Comparison of ENCODE assay signal across 8 mouse cellular contexts in the genomic region with DNA sequence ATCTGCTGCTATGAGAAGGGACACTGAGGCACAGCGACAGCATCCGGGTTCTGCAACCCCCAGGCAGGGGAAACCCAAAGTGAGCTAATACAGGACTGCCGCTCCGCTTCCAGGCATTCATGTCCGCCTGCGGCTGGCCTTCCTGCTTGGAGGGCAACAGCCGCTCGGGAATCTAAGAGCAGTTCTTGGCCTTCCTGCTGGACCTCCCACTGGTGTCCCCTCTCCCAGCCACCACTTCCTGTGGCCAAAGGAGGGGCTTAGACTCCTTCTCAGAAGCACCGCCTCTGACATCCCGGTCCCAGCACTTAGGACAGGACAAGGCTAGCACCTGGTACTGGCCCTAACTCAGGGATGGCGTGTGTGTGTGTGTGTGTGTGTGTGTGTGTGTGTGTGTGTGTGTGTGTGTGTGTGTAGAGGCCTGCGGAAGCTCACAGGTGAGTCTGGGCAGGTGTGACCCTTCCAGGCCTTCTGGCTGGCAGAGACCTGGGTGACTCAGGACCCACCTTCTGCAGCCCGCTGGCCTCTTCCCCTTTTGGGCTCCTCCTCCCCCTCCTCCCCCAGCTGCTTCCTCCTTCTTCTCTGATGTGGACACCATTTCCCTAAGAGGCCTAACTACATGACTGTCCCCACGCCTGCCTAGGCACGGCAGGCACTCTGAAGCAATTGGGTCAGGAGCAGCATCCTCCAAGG. TPM values are rescaled to one million over a fixed set of nuclear protein-coding genes. Genes with fewer than 3 reads are reported as not detected.
DNase-seq lines count a peak whose midpoint lies in the region; ATAC-seq lines count a peak whose summit lies in the region.

No protein-coding gene starts in this region.

- DNase-seq in cerebellum, adult 11-12 months, result peak; percentile 48
- no peak for DNase-seq in cerebellum, postnatal 4 days (ENCODE audit: low spot score in 2 of 2)
- peak; percentile 51 for DNase-seq in brain, adult 2 months (ENCODE audit: low read depth, low spot score)
- peak; percentile 67 to 75 for DNase-seq in heart, postnatal 10 days
- DNase-seq in kidney, postnatal 25 days, result peak; percentile 71 to 89
- no peak for DNase-seq in left cerebral cortex, adult 9 months (ENCODE audit: low spot score in 2 of 2)
- no peak for DNase-seq in MN1 (ENCODE audit: low spot score)

- intact Hi-C loops in heart, postnatal 10 days (cut with DNase I), result no loop called here

- peak; percentile 49 for ATAC-seq in megakaryocyte progenitor cell, adult 5-6 weeks (replicated peaks; ENCODE audit: poor library complexity)

RNA-seq across cellular contexts. Expression of a gene that starts 6.3 kb away (rescaled TPM):
- 100 to 1,000 TPM; 422 to 478 TPM for total RNA-seq in heart, postnatal 10 days (2021)
- 333 and 362 TPM in 2 replicates for total RNA-seq in megakaryocyte progenitor cell, adult 5-6 weeks (2015)
- 423 and 432 TPM in 2 replicates for total RNA-seq in megakaryocyte progenitor cell, adult 5-6 weeks (2017)

RNA-seq across cellular contexts. Expression of a gene that starts 19.8 kb away (rescaled TPM):
- 10 to 100 TPM; 15.4 to 17.3 TPM for total RNA-seq in heart, postnatal 10 days (2021)
- total RNA-seq in megakaryocyte progenitor cell, adult 5-6 weeks (2015), result not detected in 2 replicates
- not detected in 2 replicates for total RNA-seq in megakaryocyte progenitor cell, adult 5-6 weeks (2017)

RNA-seq across cellular contexts. Expression of a gene that starts 40.5 kb away (rescaled TPM):
- total RNA-seq in heart, postnatal 10 days (2021), result 10 to 100 TPM; 20.5 to 22.6 TPM
- not detected in 2 replicates for total RNA-seq in megakaryocyte progenitor cell, adult 5-6 weeks (2015)
- not detected in 2 replicates for total RNA-seq in megakaryocyte progenitor cell, adult 5-6 weeks (2017)

RNA-seq across cellular contexts. Expression of a gene that starts 41.4 kb away (rescaled TPM):
- 10 to 100 TPM; 36.9 to 40.7 TPM for total RNA-seq in heart, postnatal 10 days (2021)
- total RNA-seq in megakaryocyte progenitor cell, adult 5-6 weeks (2015), result 68.0 and 93.4 TPM in 2 replicates
- 31.5 and 72.4 TPM in 2 replicates for total RNA-seq in megakaryocyte progenitor cell, adult 5-6 weeks (2017)

RNA-seq across cellular contexts. Expression of a gene that starts 48.2 kb away (rescaled TPM):
- total RNA-seq in heart, postnatal 10 days (2021), result under 1 TPM; 0.41 to 0.79 TPM
- total RNA-seq in megakaryocyte progenitor cell, adult 5-6 weeks (2015), result 1.4 and 1.7 TPM in 2 replicates
- total RNA-seq in megakaryocyte progenitor cell, adult 5-6 weeks (2017), result 0.58 TPM in 1 of 2 replicates, not detected in the other

Comparison
In these comparisons a context has a peak if more than half of its experiments do, and no peak if none do; other contexts are left out.
1. DNase-seq: peak in cerebellum, adult 11-12 months (single experiment), brain, adult 2 months (single experiment), heart, postnatal 10 days (2 of 2) and kidney, postnatal 25 days (2 of 2); none in cerebellum, postnatal 4 days (0 of 2), left cerebral cortex, adult 9 months (0 of 2) and MN1 (single experiment).
2. RNA of a gene that starts 19.8 kb away (total RNA-seq): 15.4 to 17.3 TPM in heart, postnatal 10 days; not detected in megakaryocyte progenitor cell, adult 5-6 weeks; every median in the first group is over 10 times any median in the second.
3. RNA of a gene that starts 40.5 kb away (total RNA-seq): 20.5 to 22.6 TPM in heart, postnatal 10 days; not detected in megakaryocyte progenitor cell, adult 5-6 weeks; every median in the first group is over 10 times any median in the second.